Mouse (Mus musculus) heart, embryonic 11.5 days (tissue): ENCODE data around the gene Tas2r103. TPM values are rescaled to one million over a fixed set of nuclear protein-coding genes. Genes with fewer than 3 reads are reported as not detected.

ENCODE experiments used
- ATAC-seq: fragments of 200-750 bp; cut with Nextera tagmentation; replicated peaks from 2 replicates; pipeline ENCODE4 v1.8.0; 2017; ENCODE audit warnings: moderate library complexity; ENCODE audit not compliant: insufficient number of reproducible peaks, low FRiP score, low TSS enrichment
- H3K27ac ChIP-seq: fragments of 300-500 bp; sonication (generic); 2 replicates; pipeline ENCODE4 v1.5.1; 2014; ENCODE audit warnings: mild to moderate bottlenecking, low read depth, low read length
- H3K27me3 ChIP-seq: fragments of 300-500 bp; sonication (generic); 2 replicates; pipeline ENCODE4 v1.6.1; 2014; ENCODE audit warnings: mild to moderate bottlenecking, low read length, mixed read lengths; ENCODE audit not compliant: control insufficient read depth, insufficient read depth
- H3K36me3 ChIP-seq: fragments of 300-500 bp; sonication (generic); 2 replicates; pipeline ENCODE4 v1.6.1; 2014; ENCODE audit warnings: mild to moderate bottlenecking, low read length, moderate library complexity, mixed read lengths; ENCODE audit not compliant: control insufficient read depth, insufficient read depth
- H3K4me1 ChIP-seq: fragments of 300-500 bp; sonication (generic); 2 replicates; pipeline ENCODE4 v1.6.1; 2014; ENCODE audit warnings: low read length; ENCODE audit not compliant: control insufficient read depth, insufficient read depth
- H3K4me2 ChIP-seq: fragments of 300-500 bp; sonication (generic); 2 replicates; pipeline ENCODE4 v1.6.1; 2014; ENCODE audit warnings: mild to moderate bottlenecking, moderate library complexity
- H3K4me3 ChIP-seq: fragments of 300-500 bp; sonication (generic); 2 replicates; pipeline ENCODE4 v1.5.1; 2014; ENCODE audit warnings: low read depth, low read length
- H3K9ac ChIP-seq: fragments of 300-500 bp; sonication (generic); 2 replicates; pipeline ENCODE4 v1.6.1; 2014; ENCODE audit warnings: mild to moderate bottlenecking, low read depth, low read length, moderate library complexity
- H3K9me3 ChIP-seq: fragments of 300-500 bp; sonication (generic); replicated peaks from 2 replicates; pipeline ENCODE4 v1.6.1; 2016; ENCODE audit warnings: low read length; ENCODE audit not compliant: control insufficient read depth
- WGBS: fragments of 180-500 bp; shearing (Covaris S2); extraction: QIAGEN DNeasy Blood & Tissue Kit; methylation state at CpG from one replicate; pipeline ENCODE4 v1.1.7; 2014; ENCODE audit not compliant: insufficient replicate concordance; 5-methylcytosine and 5-hydroxymethylcytosine counted together
- polyA plus RNA-seq: library from polyadenylated mRNA; unstranded; fragments of >200 nt; fragmentation: Nextera tagmentation; extraction: Ambion mirVana; gene quantifications from 2 replicates; pipeline ENCODE4 v1.2.1, GENCODE M21; 2014

The Tas2r103 gene
- polyA plus RNA-seq, result not detected in 2 replicates

DNA sequence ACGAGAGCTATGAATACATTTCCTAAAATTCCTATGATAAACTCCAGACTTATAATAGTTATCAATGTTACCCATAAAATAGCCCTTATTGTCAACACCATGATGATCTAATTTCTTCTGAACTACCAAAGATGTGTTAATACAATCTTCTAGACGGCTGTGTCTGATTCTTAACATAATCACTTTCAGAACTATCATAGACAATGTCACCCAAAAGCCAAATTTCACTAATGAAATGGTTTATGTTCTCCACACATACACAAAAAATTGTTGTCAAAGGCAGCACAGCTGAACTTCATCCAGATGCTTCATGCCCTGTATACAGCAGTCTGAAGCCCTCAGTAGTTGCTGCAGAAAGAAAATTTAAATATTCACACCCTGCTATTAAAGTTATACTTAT, at the start of gene Tas2r103:
Tas2r103 (minus strand) TSS at position 101 of the 400 bp plus-strand sequence.
- no peak for ATAC-seq
- Histone ChIP-seq H3K9me3 (no peaks in the 10 kb centered on the region), H3K27me3 (no peaks in the 10 kb centered on the region), H3K4me2 (no peak within 1 kb of the TSS), H3K4me1 (no peaks in the 10 kb centered on the region), H3K4me3 (no peak within 1 kb of the TSS), H3K27ac (no peak within 1 kb of the TSS), H3K36me3 (no peaks in the 10 kb centered on the region), H3K9ac (no peak within 1 kb of the TSS)
- 74% methylated on average over 2 of the region's 2 CpGs for WGBS

GRCm38 (mm10) chr6:133055716-133056115, 18.8 kb upstream of the Tas2r103 start, which contains the start of gene Tas2r140:
Gene Tas2r140 (minus strand): TSS chr6:133055816.
- Histone ChIP-seq H3K4me1 (no peaks in the 10 kb centered on the region), H3K36me3 (no peaks in the 10 kb centered on the region), H3K4me3 (no peak within 1 kb of the TSS), H3K27ac (no peak within 1 kb of the TSS), H3K4me2 (no peak within 1 kb of the TSS), H3K9me3 (no peaks in the 10 kb centered on the region), H3K27me3 (no peaks in the 10 kb centered on the region), H3K9ac (no peak within 1 kb of the TSS)
- ATAC-seq, result no peak

Other genes starting within 250 kb of the Tas2r103 start
- gene Tas2r117, start 234.3 kb downstream of the Tas2r103 start, polyA plus RNA-seq, result not detected in 2 replicates
- gene Tas2r123, start 190.0 kb downstream of the Tas2r103 start, polyA plus RNA-seq, result not detected in 2 replicates
- gene Tas2r116, start 181.7 kb downstream of the Tas2r103 start, polyA plus RNA-seq, result not detected in 2 replicates
- gene Tas2r110, start 169.1 kb downstream of the Tas2r103 start, polyA plus RNA-seq, result not detected in 2 replicates
- gene Tas2r113, start 144.1 kb downstream of the Tas2r103 start, polyA plus RNA-seq, result not detected in 2 replicates
- gene Tas2r125, start 127.5 kb downstream of the Tas2r103 start, polyA plus RNA-seq, result not detected in 2 replicates
- not detected in 2 replicates for gene Tas2r129, start 86.0 kb downstream of the Tas2r103 start, polyA plus RNA-seq
- gene Tas2r131, start 79.2 kb downstream of the Tas2r103 start, polyA plus RNA-seq, result not detected in 2 replicates
- gene Tas2r109, start 56.1 kb downstream of the Tas2r103 start, polyA plus RNA-seq, result not detected in 2 replicates
- not detected in 2 replicates for gene Tas2r140, start 18.7 kb upstream of the Tas2r103 start, polyA plus RNA-seq
- gene Smim10l1, start 67.8 kb upstream of the Tas2r103 start, polyA plus RNA-seq, result 56.5 and 61.2 TPM in 2 replicates